Mouse (Mus musculus) stomach, embryonic 15.5 days (tissue): Measurements from ENCODE around the gene Crybg3. TPM values are rescaled to one million over a fixed set of nuclear protein-coding genes. Genes with fewer than 3 reads are reported as not detected.

ENCODE experiments used
- polyA plus RNA-seq: library from polyadenylated mRNA; unstranded; fragments of >200 nt; fragmentation: Nextera tagmentation; extraction: Ambion mirVana; gene quantifications from 2 replicates; pipeline ENCODE4 v1.2.1, GENCODE M21; 2015

Gene Crybg3
- polyA plus RNA-seq, 1 experiment from 2014 or later = 8.2 TPM

Other genes with a start within 250 kb of the Crybg3 start
- not detected in 2 replicates for gene Olfr209, start 237.0 kb downstream of the Crybg3 start, polyA plus RNA-seq
- not detected in 2 replicates for gene Gabrr3, start 193.6 kb downstream of the Crybg3 start, polyA plus RNA-seq
- 36.6 and 37.0 TPM in 2 replicates for gene Riox2, start 129.2 kb downstream of the Crybg3 start, polyA plus RNA-seq
- 24.6 and 25.6 TPM in 2 replicates for gene Arl6, start 38.4 kb upstream of the Crybg3 start, polyA plus RNA-seq